Mouse (Mus musculus) ES-Bruce4 (cell line): ENCODE results near the gene Avpr2. TPM values are rescaled to one million over a fixed set of nuclear protein-coding genes. Genes with fewer than 3 reads are reported as not detected.

Source experiments
- H3K27ac ChIP-seq: 2 replicates; pipeline ENCODE4 v1.5.1; 2012; ENCODE audit warnings: low read length, inconsistent platforms; ENCODE audit not compliant: insufficient read depth
- H3K27me3 ChIP-seq: 2 replicates; pipeline ENCODE4 v1.6.1; 2012; ENCODE audit warnings: mild to moderate bottlenecking, low read length, inconsistent platforms; ENCODE audit not compliant: control insufficient read depth, poor library complexity, insufficient read depth, severe bottlenecking
- H3K36me3 ChIP-seq: 2 replicates; pipeline ENCODE4 v1.6.1; 2012; ENCODE audit warnings: inconsistent platforms, mild to moderate bottlenecking, low read length, moderate library complexity; ENCODE audit not compliant: control insufficient read depth, poor library complexity, insufficient read depth, severe bottlenecking
- H3K4me1 ChIP-seq: one replicate; pipeline ENCODE4 v1.8.1; 2011; ENCODE audit warnings: low read length; ENCODE audit not compliant: control insufficient read depth, insufficient read depth
- H3K4me3 ChIP-seq: 2 replicates; pipeline ENCODE4 v1.5.1; 2011; ENCODE audit warnings: low read depth, mild to moderate bottlenecking, low read length
- H3K9ac ChIP-seq: 2 replicates; pipeline ENCODE4 v1.6.1; 2012; ENCODE audit warnings: low read depth, mild to moderate bottlenecking, inconsistent platforms; ENCODE audit not compliant: poor library complexity, severe bottlenecking
- H3K9me3 ChIP-seq: replicated peaks from 2 replicates; pipeline ENCODE4 v1.6.1; 2012; ENCODE audit warnings: mild to moderate bottlenecking, low read length, inconsistent platforms; ENCODE audit not compliant: control insufficient read depth, poor library complexity, insufficient read depth, severe bottlenecking
- CTCF ChIP-seq: IDR thresholded peaks from one replicate; pipeline ENCODE4 v1.8.1; 2011; ENCODE audit warnings: low read depth, low read length
- EP300 ChIP-seq: IDR thresholded peaks from 2 replicates; pipeline ENCODE4 v1.6.1; 2011; ENCODE audit warnings: low read depth, low read length; ENCODE audit not compliant: insufficient read depth
- POLR2A ChIP-seq: IDR thresholded peaks from one replicate; pipeline ENCODE4 v1.8.1; 2011; ENCODE audit warnings: low read length; ENCODE audit not compliant: insufficient read depth
- polyA plus RNA-seq: library from polyadenylated mRNA; stranded (reverse); fragments of >200 nt; gene quantifications from 2 replicates; pipeline ENCODE4 v1.2.4, GENCODE M21; 2011; ENCODE audit warnings: low read depth; ENCODE audit not compliant: missing spikeins, insufficient read depth, insufficient read length

Avpr2 gene
- polyA plus RNA-seq = not detected in 2 replicates

- Histone ChIP-seq H3K4me3 (no peak within 1 kb of the TSS), H3K27ac (no peak within 1 kb of the TSS), H3K4me1 (no peaks in the 10 kb centered on the region), H3K9ac (no peak within 1 kb of the TSS), H3K9me3 (no peaks in the 10 kb centered on the region), H3K27me3 (no peaks in the 10 kb centered on the region), H3K36me3 (no peaks in the 10 kb centered on the region)
- TF ChIP-seq CTCF (no peak), EP300 (no peak), POLR2A (no peak)
These were observed at the start of gene Avpr2 for GRCm38 (mm10) chrX:73891551-73892152. Gene Avpr2 (plus strand): TSS chrX:73892102.

DNA sequence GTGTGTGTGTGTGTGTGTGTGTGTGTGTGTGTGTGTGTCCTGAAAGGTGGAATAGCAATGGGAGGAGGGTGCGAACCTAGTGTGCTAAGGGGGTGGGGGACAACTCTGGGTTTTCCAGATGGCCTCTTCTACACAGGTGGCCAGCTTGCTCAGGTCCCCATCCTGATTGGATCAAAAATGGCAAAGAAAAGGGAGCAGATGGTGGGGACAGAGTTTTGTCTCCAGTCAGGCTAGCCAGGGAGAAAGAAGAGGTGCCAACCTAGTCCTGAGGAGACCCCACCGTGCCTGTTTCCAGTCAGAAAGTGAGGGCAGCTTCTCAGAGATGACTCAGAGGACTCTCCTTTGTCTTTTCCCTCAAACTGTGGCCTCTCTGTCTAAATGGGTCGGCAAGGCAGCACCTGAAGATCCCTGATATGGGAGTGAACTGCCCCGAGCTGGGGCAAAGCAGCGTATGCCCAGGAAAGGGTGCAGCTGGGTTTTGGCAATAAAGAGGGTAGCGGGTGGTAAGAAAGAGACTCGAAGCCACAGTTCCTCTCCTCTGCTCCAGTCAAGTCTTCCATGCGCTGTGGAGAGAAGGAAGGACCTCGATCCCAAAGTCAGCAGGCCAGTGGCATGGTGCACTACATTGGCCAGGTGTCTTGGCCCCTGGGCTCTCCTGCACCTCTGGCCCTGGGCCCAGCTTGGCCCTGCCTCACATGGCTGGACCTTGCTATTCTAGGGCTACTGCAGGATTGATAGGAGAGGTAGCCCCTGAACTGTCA, 37.4 kb upstream of the Avpr2 start:
- Histone ChIP-seq H3K9me3 (no peaks in the 10 kb centered on the region), H3K27ac (no peak overlapping the region), H3K36me3 (no peaks in the 10 kb centered on the region), H3K4me3 (no peak overlapping the region), H3K9ac (no peak overlapping the region), H3K4me1 (no peaks in the 10 kb centered on the region), H3K27me3 (no peaks in the 10 kb centered on the region)
- TF ChIP-seq CTCF = no peak

- no peak overlapping the region for H3K4me3 ChIP-seq
- H3K36me3 ChIP-seq = no peaks in the 10 kb centered on the region
- H3K27me3 ChIP-seq = no peaks in the 10 kb centered on the region
- TF ChIP-seq EP300 = no peak
- no peak for TF ChIP-seq POLR2A
- no peak for TF ChIP-seq CTCF
- no peaks in the 10 kb centered on the region for H3K9me3 ChIP-seq
- H3K4me1 ChIP-seq = no peaks in the 10 kb centered on the region
- no peak overlapping the region for H3K27ac ChIP-seq
- H3K9ac ChIP-seq = no peak overlapping the region
These were observed 36.9 kb upstream of the Avpr2 start for GRCm38 (mm10) chrX:73855087-73855408.

DNA sequence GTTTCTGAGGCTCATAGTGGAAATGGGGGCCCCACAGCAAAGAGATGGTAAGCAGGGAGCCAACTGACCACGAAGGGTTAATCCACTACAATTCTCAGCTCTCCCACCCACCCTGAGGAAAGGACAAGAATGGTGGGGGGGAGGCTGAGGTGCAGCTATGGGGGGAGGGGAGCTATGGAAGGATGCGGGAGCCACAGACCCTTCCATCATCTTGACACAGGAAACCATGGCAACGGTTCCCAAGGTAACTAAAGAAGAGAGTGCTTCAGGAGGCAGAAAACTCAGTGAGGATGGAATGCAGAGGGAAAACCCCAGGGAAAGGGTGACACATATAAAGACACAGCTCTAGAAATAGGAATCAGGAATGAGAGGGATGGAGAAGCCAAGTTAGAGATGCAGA, 27.2 kb upstream of the Avpr2 start:
- Histone ChIP-seq H3K4me3 (no peak overlapping the region), H3K36me3 (no peaks in the 10 kb centered on the region), H3K27me3 (no peaks in the 10 kb centered on the region), H3K9ac (no peak overlapping the region), H3K9me3 (no peaks in the 10 kb centered on the region), H3K27ac (no peak overlapping the region), H3K4me1 (no peaks in the 10 kb centered on the region)
- TF ChIP-seq EP300 = no peak
- no peak for TF ChIP-seq CTCF
- TF ChIP-seq POLR2A = no peak

DNA sequence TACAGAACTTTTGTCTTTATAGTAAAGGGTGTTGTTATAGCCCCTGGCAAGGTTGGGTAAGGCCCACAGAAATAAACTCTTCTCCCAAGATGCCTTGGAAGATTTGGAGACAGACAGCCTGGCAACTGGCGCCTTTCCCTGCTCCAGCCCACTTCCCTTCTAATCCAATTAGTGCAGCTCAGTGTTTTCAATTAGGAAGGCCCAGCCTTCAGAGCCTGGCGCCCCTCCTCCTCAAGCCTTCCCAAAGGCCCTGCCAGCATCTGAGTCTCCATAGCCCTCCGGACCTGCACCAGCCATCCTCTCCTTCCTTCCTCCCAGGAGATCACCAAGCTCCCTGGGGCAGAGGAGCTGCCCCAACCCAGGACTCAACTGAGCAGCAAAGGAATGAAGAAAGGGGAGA, 24.6 kb upstream of the Avpr2 start:
- no peak overlapping the region for H3K4me3 ChIP-seq
- no peak overlapping the region for H3K27ac ChIP-seq
- TF ChIP-seq POLR2A = no peak
- no peak for TF ChIP-seq CTCF
- no peak for TF ChIP-seq EP300
- H3K9ac ChIP-seq = no peak overlapping the region
- no peaks in the 10 kb centered on the region for H3K36me3 ChIP-seq
- H3K9me3 ChIP-seq = no peaks in the 10 kb centered on the region
- no peaks in the 10 kb centered on the region for H3K4me1 ChIP-seq
- no peaks in the 10 kb centered on the region for H3K27me3 ChIP-seq

DNA sequence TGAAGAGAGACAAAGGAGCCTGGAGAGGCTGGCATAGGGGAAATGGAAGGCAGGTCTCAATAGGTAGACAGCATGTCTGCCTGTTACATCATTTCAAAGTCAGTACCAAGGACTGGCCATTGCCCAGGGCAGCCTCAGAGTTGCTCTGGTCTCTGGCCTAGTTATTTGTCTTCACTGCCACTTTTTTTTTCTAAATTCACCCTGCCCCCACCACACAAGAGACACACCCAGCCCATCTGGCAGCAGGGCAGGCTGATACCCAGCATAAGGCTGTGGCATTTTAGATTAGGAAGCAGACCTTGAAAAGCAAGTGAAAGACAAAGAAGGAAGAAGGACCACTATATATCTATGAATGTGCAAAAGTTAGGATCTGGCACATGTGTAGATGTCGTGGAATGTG, 24.1 kb upstream of the Avpr2 start:
- H3K36me3 ChIP-seq = no peaks in the 10 kb centered on the region
- no peak overlapping the region for H3K27ac ChIP-seq
- no peak overlapping the region for H3K9ac ChIP-seq
- no peaks in the 10 kb centered on the region for H3K4me1 ChIP-seq
- no peaks in the 10 kb centered on the region for H3K27me3 ChIP-seq
- no peak overlapping the region for H3K4me3 ChIP-seq
- TF ChIP-seq EP300 = no peak
- no peak for TF ChIP-seq POLR2A
- no peak for TF ChIP-seq CTCF
- no peaks in the 10 kb centered on the region for H3K9me3 ChIP-seq
